In genomic region chr3:32496711-32497070, GRCm38 (mm10) we compare ENCODE assay signal across 25 mouse cellular contexts. TPM values are rescaled to one million over a fixed set of nuclear protein-coding genes. Genes with fewer than 3 reads are reported as not detected.
DNase-seq lines count a peak whose midpoint lies in the region; ATAC-seq and TF ChIP-seq lines count a peak whose summit lies in the region.
"Had no signal": no experiment of that assay in that cellular context is flagged by ENCODE, and none has a peak within 500 bp of the region (broad histone marks: within the 10 kb centered on the region; RNA-seq: fewer than 3 reads in every experiment).

No protein-coding gene starts in this region.

- H3K4me2 ChIP-seq in heart, postnatal 0 days (ENCODE audit: low read depth, low read length), result no peak overlapping the region
- no peak overlapping the region for H3K4me2 ChIP-seq in hindbrain, embryonic 14.5 days (replicated peaks)
- H3K4me2 ChIP-seq: embryonic facial prominence, embryonic 12.5 days; heart, embryonic 15.5 days; hindbrain, embryonic 15.5 days; intestine, embryonic 15.5 days; liver, embryonic 12.5 days had no signal

- H3K9me3 ChIP-seq in heart, postnatal 0 days (replicated peaks; ENCODE audit: control insufficient read depth, low read length), result no peaks in the 10 kb centered on the region
- H3K9me3 ChIP-seq in hindbrain, embryonic 14.5 days (ENCODE audit: control insufficient read depth, low read length), result no peaks in the 10 kb centered on the region
- H3K9me3 ChIP-seq: embryonic facial prominence, embryonic 12.5 days; heart, embryonic 15.5 days; hindbrain, embryonic 15.5 days; intestine, embryonic 15.5 days; liver, embryonic 12.5 days had no signal

- no peak overlapping the region for H3K4me3 ChIP-seq in heart, postnatal 0 days (ENCODE audit: low read depth, low read length)
- no peak overlapping the region for H3K4me3 ChIP-seq in hindbrain, embryonic 14.5 days (replicated peaks; ENCODE audit: low read length)
- H3K4me3 ChIP-seq: embryonic facial prominence, embryonic 12.5 days; heart, embryonic 15.5 days; hindbrain, embryonic 15.5 days; intestine, embryonic 15.5 days; liver, embryonic 12.5 days; megakaryocyte, embryonic 14.5 days had no signal

- intact Hi-C loops in heart, postnatal 14 days (cut with DNase I), result no loop called here

- no peak for TF ChIP-seq CTCF in heart, postnatal 0 days (IDR thresholded peaks at IDR 0.05; ENCODE audit: low read depth)

- 89% methylated on average over 1 of the region's 1 CpGs for WGBS in heart, postnatal 0 days
- 75% methylated on average over 1 of the region's 1 CpGs for WGBS in hindbrain, embryonic 14.5 days

- no peaks in the 10 kb centered on the region for H3K36me3 ChIP-seq in heart, postnatal 0 days (replicated peaks; ENCODE audit: control insufficient read depth, insufficient read depth, low read length)
- no peaks in the 10 kb centered on the region for H3K36me3 ChIP-seq in hindbrain, embryonic 14.5 days (replicated peaks; ENCODE audit: control insufficient read depth, insufficient read depth)
- H3K36me3 ChIP-seq: embryonic facial prominence, embryonic 12.5 days; heart, embryonic 15.5 days; hindbrain, embryonic 15.5 days; intestine, embryonic 15.5 days; liver, embryonic 12.5 days had no signal

- H3K27me3 ChIP-seq in heart, postnatal 0 days (ENCODE audit: control insufficient read depth, insufficient read depth, low read length), result no peaks in the 10 kb centered on the region
- no peaks in the 10 kb centered on the region for H3K27me3 ChIP-seq in hindbrain, embryonic 14.5 days (ENCODE audit: control insufficient read depth, insufficient read depth, low read length)
- H3K27me3 ChIP-seq: embryonic facial prominence, embryonic 12.5 days; heart, embryonic 15.5 days; hindbrain, embryonic 15.5 days; intestine, embryonic 15.5 days; liver, embryonic 12.5 days had no signal

- ATAC-seq in heart, postnatal 0 days (ENCODE audit: insufficient read depth, low read depth), result 0 out of 2 replicates have a peak, but pooled peaks have one; percentile 14
- ATAC-seq in hindbrain, embryonic 14.5 days (ENCODE audit: low FRiP score), result no peak
- ATAC-seq: intestine, embryonic 15.5 days; liver, embryonic 12.5 days had no signal

- H3K27ac ChIP-seq in heart, postnatal 0 days (ENCODE audit: low read depth), result 0 out of 2 replicates have a peak overlapping the region, but pooled peaks have one; percentile 18
- H3K27ac ChIP-seq in hindbrain, embryonic 14.5 days, result no peak overlapping the region
- H3K27ac ChIP-seq: embryonic facial prominence, embryonic 12.5 days; heart, embryonic 15.5 days; hindbrain, embryonic 15.5 days; intestine, embryonic 15.5 days; liver, embryonic 12.5 days had no signal

- H3K9ac ChIP-seq in heart, postnatal 0 days (replicated peaks; ENCODE audit: low read depth, low read length), result no peak overlapping the region
- no peak overlapping the region for H3K9ac ChIP-seq in hindbrain, embryonic 14.5 days
- H3K9ac ChIP-seq: embryonic facial prominence, embryonic 12.5 days; forebrain, postnatal 0 days; heart, embryonic 15.5 days; hindbrain, embryonic 15.5 days; intestine, embryonic 15.5 days; liver, embryonic 12.5 days had no signal

- DNase-seq in adrenal gland, adult (ENCODE audit: inconsistent age in 2 of 2, low spot score in 1 of 2), result peak; percentile 48 to 70
- DNase-seq in adrenal gland, adult 8-10 months, result no peak
- no peak for DNase-seq in heart, postnatal 0 days (ENCODE audit: low spot score)
- DNase-seq in heart, postnatal 14 days, result no peak
- DNase-seq in MN1 (ENCODE audit: low spot score), result peak; percentile 50
- DNase-seq in fibroblast of lung, adult 2 months (ENCODE audit: low read depth), result peak; percentile 59
- DNase-seq in urinary bladder, adult 2 months (ENCODE audit: low spot score), result no peak
- DNase-seq in hindbrain, embryonic 14.5 days (ENCODE audit: low spot score), result no peak
- DNase-seq: cerebellum, adult 2 months; forebrain, postnatal 0 days; kidney, postnatal 36 days; lung, adult 2 months; right cerebral cortex, postnatal 4 days; thymus, postnatal 25 days had no signal

- H3K4me1 ChIP-seq in heart, postnatal 0 days (ENCODE audit: control insufficient read depth, insufficient read depth), result no peaks in the 10 kb centered on the region
- H3K4me1 ChIP-seq in hindbrain, embryonic 14.5 days (replicated peaks; ENCODE audit: control insufficient read depth, insufficient read depth, low read length), result no peaks in the 10 kb centered on the region
- H3K4me1 ChIP-seq: hindbrain, embryonic 15.5 days; intestine, embryonic 15.5 days; liver, embryonic 12.5 days; megakaryocyte, embryonic 14.5 days had no signal

- TF ChIP-seq EP300 in heart, postnatal 0 days (IDR thresholded peaks at IDR 0.05; ENCODE audit: low read depth), result no peak

RNA-seq across cellular contexts. Expression of gene Kcnmb3, which starts 4.7 kb away (rescaled TPM):
- total RNA-seq in adrenal gland, adult 8-10 months (2022), result 1 to 10 TPM in 1 of 4 experiments, under 1 TPM in 2, not detected in 1; 0.18 to 2.8 (median 0.38) TPM
- total RNA-seq in heart, postnatal 0 days (2014; rRNA removed; ENCODE audit: low replicate concordance), result not detected in 2 replicates
- polyA plus RNA-seq in heart, postnatal 0 days (2015; fragmentation: Nextera tagmentation; extraction: Ambion mirVana), result 0.07 and 0.08 TPM in 2 replicates
- total RNA-seq in heart, postnatal 14 days (2021), result under 1 TPM in 1 of 2 experiments, not detected in 1; 0.17 TPM
- polyA plus RNA-seq in urinary bladder, adult 2 months (2012; rRNA removed), result not detected in 2 replicates
- 0.11 TPM in 1 of 2 replicates, not detected in the other for polyA plus RNA-seq in hindbrain, embryonic 14.5 days (2014; fragmentation: Nextera tagmentation; extraction: Ambion mirVana)
- total RNA-seq: forebrain, postnatal 0 days; gastrocnemius, adult 8-10 months; granulocyte monocyte progenitor cell, adult 5-6 weeks had no signal
- polyA plus RNA-seq: cortical plate, adult 2 months; forebrain, postnatal 0 days; heart, embryonic 15.5 days; hindbrain, embryonic 15.5 days; intestine, embryonic 15.5 days; kidney, embryonic 14.5 days; liver, embryonic 12.5 days; lung, adult 2 months; neural tube, embryonic 11.5 days had no signal

RNA-seq across cellular contexts. Expression of gene Zfp639, which starts 13.4 kb away (rescaled TPM):
- total RNA-seq in adrenal gland, adult 8-10 months (2022), result 10 to 100 TPM; 30.3 to 51.2 (median 37.4) TPM
- total RNA-seq in heart, postnatal 0 days (2014; rRNA removed; ENCODE audit: low replicate concordance), result 59.5 and 60.6 TPM in 2 replicates
- 24.5 and 26.6 TPM in 2 replicates for polyA plus RNA-seq in heart, postnatal 0 days (2015; fragmentation: Nextera tagmentation; extraction: Ambion mirVana)
- total RNA-seq in heart, postnatal 14 days (2021), result 10 to 100 TPM; 21.1 to 23.5 TPM
- polyA plus RNA-seq in urinary bladder, adult 2 months (2012; rRNA removed), result 36.3 and 40.9 TPM in 2 replicates
- 39.6 and 44.1 TPM in 2 replicates for polyA plus RNA-seq in hindbrain, embryonic 14.5 days (2014; fragmentation: Nextera tagmentation; extraction: Ambion mirVana)

RNA-seq across cellular contexts. Expression of gene Mfn1, which starts 32.6 kb away (rescaled TPM):
- 100 to 1,000 TPM in 3 of 4 experiments, 10 to 100 TPM in 1; 93.1 to 124 (median 115) TPM for total RNA-seq in adrenal gland, adult 8-10 months (2022)
- 101 and 106 TPM in 2 replicates for total RNA-seq in heart, postnatal 0 days (2014; rRNA removed; ENCODE audit: low replicate concordance)
- polyA plus RNA-seq in heart, postnatal 0 days (2015; fragmentation: Nextera tagmentation; extraction: Ambion mirVana), result 158 and 166 TPM in 2 replicates
- total RNA-seq in heart, postnatal 14 days (2021), result 100 to 1,000 TPM; 361 to 370 TPM
- 40.2 and 56.0 TPM in 2 replicates for polyA plus RNA-seq in urinary bladder, adult 2 months (2012; rRNA removed)
- polyA plus RNA-seq in hindbrain, embryonic 14.5 days (2014; fragmentation: Nextera tagmentation; extraction: Ambion mirVana), result 34.6 and 41.7 TPM in 2 replicates

Comparison
In these comparisons a context has a peak if more than half of its experiments do, and no peak if none do; other contexts are left out.
1. DNase-seq: peak in adrenal gland, adult (2 of 2), MN1 (single experiment) and fibroblast of lung, adult 2 months (single experiment); none in adrenal gland, adult 8-10 months (single experiment), heart, postnatal 0 days (single experiment), heart, postnatal 14 days (0 of 2), urinary bladder, adult 2 months (single experiment) and hindbrain, embryonic 14.5 days (single experiment).